Mouse (Mus musculus) midbrain, embryonic 10.5 days (tissue): Measurements from ENCODE around the gene Sipa1. TPM values are rescaled to one million over a fixed set of nuclear protein-coding genes. Genes with fewer than 3 reads are reported as not detected.

ENCODE experiments used
- DNase-seq: peaks from one replicate; pipeline ENCODE4 v3.0.0-alpha.2; 2017; ENCODE audit warnings: low spot score
- H3K27ac ChIP-seq: fragments of 300-500 bp; sonication (generic); replicated peaks from 2 replicates; pipeline ENCODE4 v1.5.1; 2016; ENCODE audit warnings: mild to moderate bottlenecking
- H3K27me3 ChIP-seq: fragments of 300-500 bp; sonication (generic); 2 replicates; pipeline ENCODE4 v1.6.1; 2016; ENCODE audit warnings: low read depth, mild to moderate bottlenecking; ENCODE audit not compliant: poor library complexity, severe bottlenecking
- H3K36me3 ChIP-seq: fragments of 300-500 bp; sonication (generic); 2 replicates; pipeline ENCODE4 v1.6.1; 2016; ENCODE audit warnings: mild to moderate bottlenecking, moderate library complexity
- H3K4me1 ChIP-seq: fragments of 300-500 bp; sonication (generic); 2 replicates; pipeline ENCODE4 v1.6.1; 2016
- H3K4me3 ChIP-seq: fragments of 300-500 bp; sonication (generic); 2 replicates; pipeline ENCODE4 v1.5.1; 2016; ENCODE audit warnings: mild to moderate bottlenecking, moderate library complexity
- H3K9me3 ChIP-seq: fragments of 300-500 bp; sonication (generic); replicated peaks from 2 replicates; pipeline ENCODE4 v1.6.1; 2016; ENCODE audit warnings: mild to moderate bottlenecking
- WGBS: fragments of 180-500 bp; shearing (Covaris S2); methylation state at CpG from one replicate; pipeline ENCODE4 v1.1.7; 2016; 5-methylcytosine and 5-hydroxymethylcytosine counted together
- polyA plus RNA-seq: library from polyadenylated mRNA; unstranded; fragments of >200 nt; fragmentation: Nextera tagmentation; extraction: Ambion mirVana; gene quantifications from 2 replicates; pipeline ENCODE4 v1.2.1, GENCODE M21; 2016

The Sipa1 gene
- 22.3 and 22.9 TPM in 2 replicates for polyA plus RNA-seq

GRCm38 (mm10) chr19:5662981-5663913 is at the start of gene Sipa1:
Gene Sipa1 (minus strand): TSS chr19:5663707.
- H3K9me3 ChIP-seq, result no peaks in the 10 kb centered on the region
- H3K4me3 ChIP-seq, result peak within 1 kb of the TSS; percentile 57
- no peaks in the 10 kb centered on the region for H3K27me3 ChIP-seq
- DNase-seq, result peak; percentile 89
- peaks cover 31% of the 10 kb centered on the region for H3K4me1 ChIP-seq
- H3K36me3 ChIP-seq, result peaks cover 46% of the 10 kb centered on the region
- WGBS, result under 1% methylated on average over 32 of the region's 32 CpGs
- H3K27ac ChIP-seq, result peak within 1 kb of the TSS; percentile 82

GRCm38 (mm10) chr19:5713255-5713654 is 49.7 kb upstream of the Sipa1 start:
- DNase-seq, result no peak
- Histone ChIP-seq H3K27ac (no peak overlapping the region), H3K36me3 (peaks cover 84% of the 10 kb centered on the region), H3K4me3 (no peak overlapping the region), H3K27me3 (peaks cover 23% of the 10 kb centered on the region), H3K4me1 (peaks cover 37% of the 10 kb centered on the region), H3K9me3 (no peaks in the 10 kb centered on the region)
- 83% methylated on average over 5 of the region's 5 CpGs for WGBS

DNA sequence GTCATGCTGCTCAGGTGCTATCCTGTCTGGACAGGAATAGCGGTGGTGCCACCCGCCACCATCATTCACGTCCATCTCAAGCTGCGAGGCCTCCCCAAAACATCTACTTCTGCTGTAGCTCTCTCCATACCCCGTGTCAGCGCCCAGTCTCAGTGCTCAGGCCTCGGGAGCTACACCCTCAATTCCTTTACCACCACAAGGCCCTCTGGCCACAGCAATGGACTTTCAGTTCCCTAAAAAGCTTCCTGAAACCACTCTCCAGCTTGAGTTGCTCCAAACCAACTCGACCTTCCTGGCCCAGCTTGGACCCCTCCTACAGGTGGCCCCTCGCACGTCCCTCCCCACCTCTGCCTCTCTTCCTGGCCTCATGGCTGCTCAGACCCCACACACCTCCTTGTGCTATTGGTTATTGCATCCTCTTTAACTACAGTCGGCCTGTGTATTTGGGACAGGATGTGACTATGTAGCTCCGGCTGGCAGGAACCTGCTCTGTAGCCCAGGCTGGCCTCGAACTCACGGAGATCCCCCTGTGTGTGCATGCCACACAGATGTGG is 48.5 kb upstream of the Sipa1 start:
- DNase-seq, result no peak
- Histone ChIP-seq H3K27me3 (peaks cover 13% of the 10 kb centered on the region), H3K36me3 (peaks cover 83% of the 10 kb centered on the region), H3K4me3 (no peak overlapping the region), H3K27ac (no peak overlapping the region), H3K4me1 (peaks cover 30% of the 10 kb centered on the region), H3K9me3 (no peaks in the 10 kb centered on the region)
- WGBS, result 92% methylated on average over 14 of the region's 14 CpGs

DNA sequence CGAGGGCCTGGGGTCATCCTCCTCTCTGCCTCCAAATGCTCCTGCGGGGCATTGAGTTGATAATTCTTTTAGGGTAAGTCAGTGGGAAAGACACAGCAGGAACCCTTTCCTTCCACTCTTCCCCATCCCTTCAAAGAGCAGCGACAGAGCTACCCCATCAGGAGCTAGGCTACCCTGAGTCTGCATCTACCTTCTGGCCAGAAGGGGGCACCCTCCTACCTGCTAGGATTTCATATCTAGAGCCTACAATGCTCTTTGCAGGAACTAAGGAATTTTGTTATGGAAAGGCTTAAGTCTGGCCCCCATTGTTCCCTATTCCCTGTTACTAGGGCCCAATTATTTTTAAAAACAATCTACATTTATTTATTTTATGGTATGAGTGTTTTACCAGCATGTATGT is 47.7 kb upstream of the Sipa1 start:
- no peak overlapping the region for H3K4me3 ChIP-seq
- H3K27me3 ChIP-seq, result peaks cover 8% of the 10 kb centered on the region; the same call in 1 of the 2 replicates
- no peaks in the 10 kb centered on the region for H3K9me3 ChIP-seq
- 2% methylated on average over 3 of the region's 3 CpGs for WGBS
- H3K4me1 ChIP-seq, result peaks cover 23% of the 10 kb centered on the region
- no peak overlapping the region for H3K27ac ChIP-seq
- H3K36me3 ChIP-seq, result peaks cover 85% of the 10 kb centered on the region
- DNase-seq, result peak; percentile 52

GRCm38 (mm10) chr19:5710581-5710980 is 47.1 kb upstream of the Sipa1 start:
- Histone ChIP-seq H3K4me3 (no peak overlapping the region), H3K27me3 (peaks cover 2% of the 10 kb centered on the region; the same call in 1 of the 2 replicates), H3K36me3 (peaks cover 85% of the 10 kb centered on the region), H3K27ac (no peak overlapping the region), H3K4me1 (peaks cover 16% of the 10 kb centered on the region), H3K9me3 (no peaks in the 10 kb centered on the region)
- 78% methylated on average over 8 of the region's 8 CpGs for WGBS
- DNase-seq, result no peak

DNA sequence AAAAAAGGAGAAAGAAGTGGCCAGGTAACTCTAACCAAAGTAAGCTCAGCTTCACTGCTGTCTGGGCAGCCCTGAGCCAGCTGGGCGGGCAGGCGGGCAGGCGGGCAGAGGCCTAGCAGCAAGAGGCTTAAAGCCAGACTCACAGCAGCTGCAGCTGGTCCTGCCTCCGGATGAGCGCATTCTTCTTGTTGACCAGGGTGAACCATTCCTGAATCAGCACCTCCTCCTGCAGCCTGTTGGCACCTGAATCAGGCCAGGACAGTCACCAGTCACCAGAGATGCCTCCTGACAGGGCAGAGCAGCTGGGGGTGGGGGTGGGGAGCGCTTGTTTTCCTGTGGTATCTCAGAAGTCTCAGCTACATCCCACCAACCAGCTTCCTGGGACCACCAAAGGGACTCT is 46.6 kb upstream of the Sipa1 start:
- H3K36me3 ChIP-seq, result peaks cover 81% of the 10 kb centered on the region
- H3K27me3 ChIP-seq, result no peaks in the 10 kb centered on the region
- WGBS, result 91% methylated on average over 6 of the region's 6 CpGs
- DNase-seq, result no peak
- H3K9me3 ChIP-seq, result no peaks in the 10 kb centered on the region
- no peak overlapping the region for H3K27ac ChIP-seq
- peaks cover 15% of the 10 kb centered on the region for H3K4me1 ChIP-seq
- no peak overlapping the region for H3K4me3 ChIP-seq

- H3K36me3 ChIP-seq, result peaks cover 74% of the 10 kb centered on the region
- no peaks in the 10 kb centered on the region for H3K9me3 ChIP-seq
- no peak for DNase-seq
- H3K4me1 ChIP-seq, result peaks cover 11% of the 10 kb centered on the region
- H3K27ac ChIP-seq, result 0 out of 2 replicates have a peak overlapping the region, but pooled peaks have one; percentile 4
- H3K27me3 ChIP-seq, result no peaks in the 10 kb centered on the region
- H3K4me3 ChIP-seq, result no peak overlapping the region
- WGBS, result 54% methylated on average over 10 of the region's 10 CpGs
These were observed 41.5 kb upstream of the Sipa1 start for GRCm38 (mm10) chr19:5704801-5705571.

- Histone ChIP-seq H3K4me3 (no peak within 1 kb of the TSS), H3K4me1 (peaks cover 11% of the 10 kb centered on the region), H3K36me3 (peaks cover 74% of the 10 kb centered on the region), H3K27ac (0 out of 2 replicates have a peak within 1 kb of the TSS, but pooled peaks have one; percentile 4), H3K27me3 (no peaks in the 10 kb centered on the region), H3K9me3 (no peaks in the 10 kb centered on the region)
- no peak for DNase-seq
- WGBS, result 73% methylated on average over 17 of the region's 17 CpGs
These were observed 40.8 kb upstream of the Sipa1 start, which contains the start of gene Kcnk7 for GRCm38 (mm10) chr19:5704163-5704800. Gene Kcnk7 (plus strand): TSS chr19:5704367.

DNA sequence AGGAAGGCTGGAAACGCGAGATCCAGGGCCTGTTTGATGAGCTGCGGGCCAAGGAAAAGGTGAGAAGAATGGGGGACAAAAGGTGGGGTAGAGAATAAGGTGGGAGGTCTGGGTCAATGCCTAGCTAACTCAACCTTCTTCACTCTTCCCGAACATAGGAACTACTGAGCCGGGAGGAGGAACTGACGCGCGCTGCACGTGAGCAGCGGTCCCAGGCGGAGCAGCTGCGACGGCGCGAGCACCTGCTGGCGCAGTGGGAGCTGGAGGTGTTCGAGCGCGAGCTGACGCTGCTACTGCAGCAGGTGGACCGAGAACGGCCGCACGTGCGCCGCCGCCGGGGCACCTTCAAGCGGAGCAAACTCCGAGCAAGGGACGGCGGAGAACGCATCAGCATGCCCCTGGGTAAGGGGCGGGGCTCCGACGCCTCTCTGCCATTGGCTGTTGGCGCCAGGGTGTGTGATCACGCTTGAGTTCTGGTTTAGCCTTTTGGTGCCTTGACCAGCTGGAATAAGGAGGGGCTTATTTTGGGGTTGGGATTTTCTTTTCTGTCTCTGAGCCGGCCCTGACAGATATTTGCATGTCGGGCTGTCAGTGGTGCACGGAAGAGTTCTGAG is 32.4 kb upstream of the Sipa1 start:
- peak overlapping the region; percentile 51 for H3K4me3 ChIP-seq
- H3K9me3 ChIP-seq, result no peaks in the 10 kb centered on the region
- peaks cover 94% of the 10 kb centered on the region for H3K36me3 ChIP-seq
- H3K27ac ChIP-seq, result peak overlapping the region; percentile 47; the same call in 1 of the 2 replicates
- peak; percentile 67 for DNase-seq
- peaks cover 41% of the 10 kb centered on the region for H3K4me1 ChIP-seq
- WGBS, result 10% methylated on average over 41 of the region's 41 CpGs
- H3K27me3 ChIP-seq, result peaks cover 20% of the 10 kb centered on the region

GRCm38 (mm10) chr19:5693801-5694200 is 30.3 kb upstream of the Sipa1 start:
- peaks cover 79% of the 10 kb centered on the region for H3K36me3 ChIP-seq
- 87% methylated on average over 6 of the region's 6 CpGs for WGBS
- no peak overlapping the region for H3K27ac ChIP-seq
- no peak overlapping the region for H3K4me3 ChIP-seq
- peaks cover 59% of the 10 kb centered on the region for H3K4me1 ChIP-seq
- DNase-seq, result no peak
- peaks cover 20% of the 10 kb centered on the region for H3K27me3 ChIP-seq
- no peaks in the 10 kb centered on the region for H3K9me3 ChIP-seq

GRCm38 (mm10) chr19:5692913-5693396 is 29.4 kb upstream of the Sipa1 start:
- no peaks in the 10 kb centered on the region for H3K9me3 ChIP-seq
- no peak for DNase-seq
- H3K27ac ChIP-seq, result 0 out of 2 replicates have a peak overlapping the region, but pooled peaks have one; percentile 59
- H3K4me3 ChIP-seq, result peak overlapping the region; percentile 90
- peaks cover 20% of the 10 kb centered on the region for H3K27me3 ChIP-seq
- H3K36me3 ChIP-seq, result peaks cover 70% of the 10 kb centered on the region
- peaks cover 62% of the 10 kb centered on the region for H3K4me1 ChIP-seq
- WGBS, result 79% methylated on average over 10 of the region's 10 CpGs
